Mouse (Mus musculus) megakaryocyte progenitor cell, adult 5-6 weeks (primary cell): ENCODE measurements at regions not wholly inside any gene's neighbourhood (a gene's known extent, or its start where the extent isn't known, plus 50 kb on each side); places are given as distances from the start of the nearest gene placed in this dataset.

ENCODE experiments used
- ATAC-seq: replicated peaks from 2 replicates; pipeline ENCODE4 v1.8.0; 2016; ENCODE audit warnings: mild to moderate bottlenecking, moderate TSS enrichment, inconsistent platforms; ENCODE audit not compliant: poor library complexity

DNA sequence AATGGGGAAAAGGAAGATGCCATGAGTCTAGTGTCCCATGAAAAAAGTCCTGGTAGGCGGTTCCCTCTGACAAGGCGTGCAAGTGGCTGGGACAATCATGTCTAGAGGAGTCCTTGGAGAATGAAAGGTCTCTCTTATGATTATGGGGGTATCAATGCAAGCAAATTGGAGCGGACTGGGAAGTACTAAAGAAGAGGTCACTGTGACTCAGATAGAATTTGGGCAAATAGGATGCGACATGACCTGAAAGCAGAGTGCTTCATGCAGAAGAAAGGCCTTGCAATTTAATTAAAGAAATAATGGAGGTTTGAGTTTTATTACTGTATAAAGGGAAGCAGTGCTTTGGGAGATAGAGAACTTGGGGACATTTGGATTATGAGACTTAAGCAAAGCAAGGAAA, 330.3 kb downstream of the Tmem38b start:
- no peak for ATAC-seq

DNA sequence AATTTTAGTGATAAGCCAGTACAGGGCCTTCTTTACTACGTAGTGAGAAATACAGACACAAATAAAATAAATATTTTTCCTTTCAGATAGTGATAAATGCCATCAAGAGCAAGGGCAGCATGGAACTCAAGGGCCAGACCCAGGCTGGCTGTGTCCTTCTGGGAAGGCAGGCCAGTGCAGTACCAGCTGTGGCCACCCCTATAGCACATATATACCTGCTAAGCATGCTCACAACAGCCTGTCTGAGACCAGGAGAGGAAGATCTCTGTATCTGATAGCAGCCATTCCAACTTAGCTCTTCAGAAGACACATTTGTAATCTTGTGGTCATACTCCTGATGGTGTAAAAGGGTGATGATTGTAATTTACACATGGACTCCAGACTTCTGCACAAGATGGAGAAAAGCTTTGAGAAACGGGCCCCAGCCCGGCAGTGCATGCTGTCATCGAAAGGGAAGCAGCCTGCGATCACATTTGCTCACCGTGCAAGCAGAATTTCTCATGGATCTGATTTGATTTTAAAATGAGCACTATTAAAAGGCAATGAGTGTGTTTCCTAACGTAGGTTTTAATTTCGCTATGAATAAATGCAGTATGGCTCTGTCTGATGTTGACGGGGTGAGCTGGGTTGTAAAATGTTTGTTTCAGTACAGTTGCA, 335.6 kb downstream of the Tmem38b start:
- no peak for ATAC-seq

DNA sequence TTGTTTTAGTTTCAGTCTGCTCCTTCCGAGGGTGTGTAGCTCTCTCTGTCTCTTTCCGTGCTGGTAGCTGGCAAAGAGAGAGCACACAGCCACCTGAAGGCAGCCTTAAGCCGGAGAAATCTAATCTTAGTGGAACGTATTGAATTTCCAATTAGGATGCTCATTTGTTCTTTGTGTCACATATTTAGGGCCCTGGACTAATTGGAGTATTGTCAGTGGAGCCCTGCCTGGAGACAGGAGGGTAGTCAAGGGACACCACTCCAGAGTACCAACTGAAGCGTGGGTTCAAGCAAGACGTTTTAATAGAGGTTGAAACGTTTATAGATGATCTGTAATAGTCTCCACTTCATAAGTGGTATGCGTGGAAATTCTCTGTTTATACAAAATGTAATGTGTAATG, 336.5 kb downstream of the Tmem38b start:
- no peak for ATAC-seq

DNA sequence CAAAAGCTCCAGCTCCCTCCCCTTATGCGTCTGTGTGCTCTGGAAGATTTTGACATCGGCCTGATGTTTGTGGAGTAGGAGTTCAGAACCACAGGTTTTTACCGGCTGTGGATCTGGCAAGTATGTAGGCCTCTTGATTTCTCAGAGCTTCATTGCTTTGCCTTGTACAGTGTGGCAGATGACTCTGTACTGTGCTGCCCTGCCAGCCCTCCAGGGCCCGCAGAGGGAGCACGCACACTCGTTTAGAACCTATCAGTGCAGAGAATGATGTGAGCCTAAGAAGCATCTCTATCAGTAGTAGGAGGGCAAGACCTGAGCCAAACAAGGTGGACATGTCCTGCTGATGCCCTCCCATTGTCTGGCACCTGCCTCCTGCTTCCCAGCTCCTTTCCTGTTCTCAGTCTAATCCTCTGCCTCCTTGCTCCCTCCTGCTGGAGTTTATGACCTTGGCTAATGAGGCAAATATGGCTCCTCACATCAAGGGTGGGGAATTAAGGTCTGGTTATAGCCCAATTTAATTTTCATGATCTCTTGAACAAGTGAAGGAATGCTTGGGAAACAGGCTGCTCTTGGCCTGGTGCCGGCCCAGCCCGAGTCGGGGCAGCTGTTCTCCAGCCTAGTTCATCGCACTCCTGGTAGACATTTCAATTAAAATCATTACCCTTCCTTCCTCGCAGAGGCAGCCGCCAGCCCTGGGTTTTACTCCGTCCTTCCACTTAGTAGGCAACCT, 344.5 kb downstream of the Tmem38b start:
- no peak for ATAC-seq

DNA sequence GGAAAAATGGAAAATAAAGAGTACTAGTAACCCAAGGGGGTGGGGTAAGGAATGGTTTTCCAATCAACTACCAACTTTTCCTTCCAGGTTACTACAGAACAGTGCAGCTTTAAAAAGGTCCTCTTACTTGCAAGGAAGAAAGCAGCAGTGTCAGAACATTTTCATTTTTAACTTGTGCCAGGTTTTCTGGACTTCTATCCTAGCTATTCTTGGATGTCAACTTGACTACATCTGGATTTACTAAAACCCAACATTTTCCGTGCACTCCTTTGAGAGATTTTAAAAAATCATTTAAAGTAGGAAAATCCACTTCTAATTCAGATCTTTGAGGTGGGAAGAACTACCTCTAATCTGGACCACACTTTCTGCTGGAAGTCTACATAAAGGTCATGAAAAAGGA, 358.4 kb downstream of the Tmem38b start:
- ATAC-seq: no peak

DNA sequence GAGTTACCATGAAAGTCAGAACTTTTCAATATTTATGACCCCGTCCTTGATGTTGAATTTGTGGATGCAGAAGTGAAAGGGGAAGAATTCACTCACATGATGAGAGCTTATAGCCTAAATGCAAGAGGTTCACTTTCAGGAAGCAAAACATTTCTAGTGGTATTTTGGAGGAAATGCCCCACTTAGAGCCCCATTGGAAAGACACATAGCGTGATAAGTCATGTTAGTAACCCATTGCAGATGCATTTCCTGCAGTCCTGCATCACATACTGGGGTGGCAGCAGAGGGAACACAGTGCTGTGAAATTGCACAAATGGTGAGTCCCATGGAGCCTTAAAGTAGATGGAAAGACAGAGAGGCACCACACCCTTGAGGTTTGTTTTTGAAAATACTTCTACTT, 369.9 kb downstream of the Tmem38b start:
- ATAC-seq: peak; percentile 76

DNA sequence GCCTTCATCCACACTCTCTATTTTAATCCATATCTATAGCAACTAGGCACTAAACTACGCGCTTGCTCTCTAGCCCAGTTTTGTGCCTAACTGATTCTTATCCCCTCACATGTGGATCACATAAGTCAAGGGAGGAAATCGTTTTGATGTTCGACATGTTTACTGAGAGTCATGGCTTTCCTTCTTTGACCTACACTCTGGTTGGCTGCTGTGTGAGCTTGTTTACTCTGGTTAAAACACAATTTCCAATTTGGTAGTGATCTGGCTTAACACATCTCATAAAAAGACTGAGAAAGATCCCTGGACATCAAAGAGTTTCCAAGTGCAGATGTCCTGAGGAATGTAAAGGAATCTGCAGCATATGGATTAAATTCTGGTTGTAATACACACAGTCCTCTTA, 376.6 kb downstream of the Tmem38b start:
- ATAC-seq: no peak

DNA sequence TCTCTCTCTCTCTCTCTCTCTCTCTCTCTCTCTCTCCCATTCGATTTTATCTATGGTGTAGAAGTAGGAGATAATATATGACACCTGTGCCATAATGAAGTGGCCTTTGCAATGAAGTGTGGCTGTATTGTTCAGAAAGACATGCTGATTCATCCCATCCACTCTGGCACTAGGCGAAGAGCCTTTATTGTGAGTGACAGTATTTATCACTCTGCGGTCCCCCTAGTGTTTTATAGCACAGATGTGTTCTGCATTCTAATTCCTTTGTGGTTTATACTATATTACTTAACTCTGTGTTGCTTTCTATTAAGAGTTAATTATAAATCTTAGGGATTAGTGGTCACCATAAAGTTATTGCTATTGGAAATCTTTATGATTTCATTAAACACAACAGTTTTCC, 398.7 kb downstream of the Tmem38b start:
- no peak for ATAC-seq
